Mouse (Mus musculus) lung, postnatal 4 days (tissue): Measurements from ENCODE around the gene Oxtr.

ENCODE experiments used
- DNase-seq, 2 experiments: peaks; one replicate each; pipeline ENCODE4 v3.0.0; 2021

The Oxtr gene

GRCm38 (mm10) chr6:112489910-112490559, at the start of gene Oxtr:
Oxtr (minus strand) TSS chr6:112489943.
- peak in 1 of 2 experiments; percentile 21 for DNase-seq

GRCm38 (mm10) chr6:112525434-112525833, 35.7 kb upstream of the Oxtr start:
- DNase-seq = no peak

- DNase-seq = no peak
These were observed 34.7 kb upstream of the Oxtr start for GRCm38 (mm10) chr6:112524459-112524858.

GRCm38 (mm10) chr6:112517991-112518390, 28.2 kb upstream of the Oxtr start:
- DNase-seq = no peak

- no peak for DNase-seq
These were observed 27.8 kb upstream of the Oxtr start for GRCm38 (mm10) chr6:112517572-112517971.

- no peak for DNase-seq
These were observed 26.8 kb upstream of the Oxtr start for GRCm38 (mm10) chr6:112516496-112516895.

- no peak for DNase-seq
These were observed 24.8 kb upstream of the Oxtr start for GRCm38 (mm10) chr6:112514591-112514990.

- no peak for DNase-seq
These were observed 20.6 kb upstream of the Oxtr start for GRCm38 (mm10) chr6:112510346-112510745.

GRCm38 (mm10) chr6:112509590-112510131, 19.9 kb upstream of the Oxtr start:
- DNase-seq = no peak

- no peak for DNase-seq
These were observed 17.9 kb upstream of the Oxtr start for GRCm38 (mm10) chr6:112507617-112508016.

GRCm38 (mm10) chr6:112501156-112501555, 11.4 kb upstream of the Oxtr start:
- DNase-seq = peak; percentile 32 to 53

- DNase-seq = no peak
These were observed 9.7 kb upstream of the Oxtr start for GRCm38 (mm10) chr6:112499456-112499855.

GRCm38 (mm10) chr6:112498716-112499115, 9.0 kb upstream of the Oxtr start:
- DNase-seq = no peak

GRCm38 (mm10) chr6:112497456-112497855, 7.7 kb upstream of the Oxtr start:
- no peak for DNase-seq

- no peak for DNase-seq
These were observed 6.7 kb upstream of the Oxtr start for GRCm38 (mm10) chr6:112496291-112497060.

- DNase-seq = no peak
These were observed 5.5 kb upstream of the Oxtr start for GRCm38 (mm10) chr6:112495219-112495618.

- no peak for DNase-seq
These were observed 4.9 kb upstream of the Oxtr start for GRCm38 (mm10) chr6:112494620-112495081.

- DNase-seq = no peak
These were observed 3.6 kb upstream of the Oxtr start for GRCm38 (mm10) chr6:112493371-112493770.

GRCm38 (mm10) chr6:112492656-112493055, 2.9 kb upstream of the Oxtr start:
- no peak for DNase-seq

GRCm38 (mm10) chr6:112491521-112491920, 1.8 kb upstream of the Oxtr start:
- DNase-seq = no peak

- peak; percentile 82 to 88 for DNase-seq
These were observed 991 bp upstream of the Oxtr start for GRCm38 (mm10) chr6:112490625-112491242.

GRCm38 (mm10) chr6:112489181-112489909, 398 bp downstream of the Oxtr start:
- DNase-seq = no peak

GRCm38 (mm10) chr6:112488821-112489180, 942 bp downstream of the Oxtr start:
- peak in 1 of 2 experiments; percentile 22 for DNase-seq
